Mouse (Mus musculus) fat pad, adult 2 months (tissue): ENCODE measurements at regions not wholly inside any gene's neighbourhood (a gene's known extent, or its start where the extent isn't known, plus 50 kb on each side); places are given as distances from the start of the nearest gene placed in this dataset.

Experiments used
- DNase-seq: peaks from one replicate; pipeline ENCODE4 v3.0.0-alpha.2; 2011; ENCODE audit warnings: low read depth, low spot score; ENCODE audit errors: extremely low read depth

GRCm38 (mm10) chr7:70660162-70660561 is 293.6 kb upstream of the Nr2f2 start:
- no peak for DNase-seq

- DNase-seq, result no peak
Observed at GRCm38 (mm10) chr7:70649760-70650377, 283.3 kb upstream of the Nr2f2 start.

- no peak for DNase-seq
Observed at GRCm38 (mm10) chr7:70646801-70647200, 280.3 kb upstream of the Nr2f2 start.

GRCm38 (mm10) chr7:70643694-70644301 is 277.3 kb upstream of the Nr2f2 start:
- DNase-seq, result no peak

- DNase-seq, result no peak
Observed at GRCm38 (mm10) chr7:70643055-70643454, 276.5 kb upstream of the Nr2f2 start.

GRCm38 (mm10) chr7:70641217-70641616 is 274.7 kb upstream of the Nr2f2 start:
- DNase-seq, result no peak

GRCm38 (mm10) chr7:70640574-70640973 is 274.0 kb upstream of the Nr2f2 start:
- DNase-seq, result no peak

- no peak for DNase-seq
Observed at GRCm38 (mm10) chr7:70638161-70638560, 271.6 kb upstream of the Nr2f2 start.

GRCm38 (mm10) chr7:70634016-70634415 is 267.5 kb upstream of the Nr2f2 start:
- DNase-seq, result no peak

GRCm38 (mm10) chr7:70633577-70633976 is 267.0 kb upstream of the Nr2f2 start:
- no peak for DNase-seq

- DNase-seq, result no peak
Observed at GRCm38 (mm10) chr7:70625643-70626231, 259.2 kb upstream of the Nr2f2 start.

GRCm38 (mm10) chr7:70624727-70625642 is 258.4 kb upstream of the Nr2f2 start:
- DNase-seq, result no peak

- DNase-seq, result peak; percentile 97
Observed at GRCm38 (mm10) chr7:70624031-70624726, 257.6 kb upstream of the Nr2f2 start.

GRCm38 (mm10) chr7:70619400-70619799 is 252.9 kb upstream of the Nr2f2 start:
- no peak for DNase-seq

GRCm38 (mm10) chr7:70618270-70618669 is 251.7 kb upstream of the Nr2f2 start:
- DNase-seq, result no peak

GRCm38 (mm10) chr7:70606511-70606910 is 240.0 kb upstream of the Nr2f2 start:
- DNase-seq, result no peak

GRCm38 (mm10) chr7:70604471-70605174 is 238.1 kb upstream of the Nr2f2 start:
- DNase-seq, result no peak

GRCm38 (mm10) chr7:70593027-70593426 is 226.5 kb upstream of the Nr2f2 start:
- DNase-seq, result no peak

- no peak for DNase-seq
Observed at GRCm38 (mm10) chr7:70591361-70592256, 225.1 kb upstream of the Nr2f2 start.
